Mouse (Mus musculus) heart, postnatal 0 days (tissue): ENCODE data around the gene Resf1. TPM values are rescaled to one million over a fixed set of nuclear protein-coding genes. Genes with fewer than 3 reads are reported as not detected.
"Not testable (repeated sequence)": the region's sequence is repeated elsewhere in the genome, so short reads cannot be mapped to it uniquely, and the experiment has no call there.

ENCODE experiments used
- ATAC-seq: fragments of 200-750 bp; cut with Nextera tagmentation; 2 replicates; pipeline ENCODE4 v1.8.0; 2017; ENCODE audit warnings: low read depth, moderate number of reproducible peaks, moderate library complexity; ENCODE audit not compliant: insufficient read depth
- DNase-seq: peaks from one replicate; pipeline ENCODE4 v3.0.0-alpha.2; 2016; ENCODE audit warnings: low spot score
- H3K27ac ChIP-seq: fragments of 300-500 bp; sonication (generic); 2 replicates; pipeline ENCODE4 v1.5.1; 2014; ENCODE audit warnings: low read depth, mild to moderate bottlenecking
- H3K27me3 ChIP-seq: fragments of 300-500 bp; sonication (generic); 2 replicates; pipeline ENCODE4 v1.6.1; 2014; ENCODE audit warnings: low read length, mixed read lengths; ENCODE audit not compliant: control insufficient read depth, insufficient read depth
- H3K36me3 ChIP-seq: fragments of 300-500 bp; sonication (generic); replicated peaks from 2 replicates; pipeline ENCODE4 v1.6.1; 2014; ENCODE audit warnings: low read length, mixed read lengths; ENCODE audit not compliant: control insufficient read depth, insufficient read depth
- H3K4me1 ChIP-seq: fragments of 300-500 bp; sonication (generic); 2 replicates; pipeline ENCODE4 v1.6.1; 2014; ENCODE audit warnings: antibody characterized with exemption; ENCODE audit not compliant: control insufficient read depth, insufficient read depth
- H3K4me2 ChIP-seq: fragments of 300-500 bp; sonication (generic); 2 replicates; pipeline ENCODE4 v1.6.1; 2014; ENCODE audit warnings: low read depth, mild to moderate bottlenecking, low read length, moderate library complexity
- H3K4me3 ChIP-seq: fragments of 300-500 bp; sonication (generic); 2 replicates; pipeline ENCODE4 v1.5.1; 2014; ENCODE audit warnings: low read depth, low read length
- H3K9ac ChIP-seq: fragments of 300-500 bp; sonication (generic); replicated peaks from 2 replicates; pipeline ENCODE4 v1.6.1; 2014; ENCODE audit warnings: low read depth, low read length, mixed read lengths
- H3K9me3 ChIP-seq: fragments of 300-500 bp; sonication (generic); replicated peaks from 2 replicates; pipeline ENCODE4 v1.6.1; 2016; ENCODE audit warnings: low read length; ENCODE audit not compliant: control insufficient read depth
- CTCF ChIP-seq: IDR thresholded peaks from 2 replicates; pipeline ENCODE4 v1.5.1; 2016; ENCODE audit warnings: antibody characterized with exemption, control low read depth, low read depth
- EP300 ChIP-seq: IDR thresholded peaks from 2 replicates; pipeline ENCODE4 v1.6.1; 2016; ENCODE audit warnings: antibody characterized with exemption, low read depth
- WGBS: fragments of 180-500 bp; shearing (Covaris S2); extraction: QIAGEN DNeasy Blood & Tissue Kit; methylation state at CpG from one replicate; pipeline ENCODE4 v1.1.7; 2014; 5-methylcytosine and 5-hydroxymethylcytosine counted together
- polyA plus RNA-seq: library from polyadenylated mRNA; unstranded; fragments of >200 nt; fragmentation: Nextera tagmentation; extraction: Ambion mirVana; gene quantifications from 2 replicates; pipeline ENCODE4 v1.2.1, GENCODE M21; 2015
- total RNA-seq: library from RNA; depleted of rRNA; stranded (reverse); fragments of >200 nt; gene quantifications from 2 replicates; pipeline ENCODE4 v1.2.3, GENCODE M21; 2014; ENCODE audit warnings: low replicate concordance

Resf1 gene
- total and polyA plus RNA-seq, 2 experiments from 2014 or later = 13.6 to 28.0 TPM

DNA sequence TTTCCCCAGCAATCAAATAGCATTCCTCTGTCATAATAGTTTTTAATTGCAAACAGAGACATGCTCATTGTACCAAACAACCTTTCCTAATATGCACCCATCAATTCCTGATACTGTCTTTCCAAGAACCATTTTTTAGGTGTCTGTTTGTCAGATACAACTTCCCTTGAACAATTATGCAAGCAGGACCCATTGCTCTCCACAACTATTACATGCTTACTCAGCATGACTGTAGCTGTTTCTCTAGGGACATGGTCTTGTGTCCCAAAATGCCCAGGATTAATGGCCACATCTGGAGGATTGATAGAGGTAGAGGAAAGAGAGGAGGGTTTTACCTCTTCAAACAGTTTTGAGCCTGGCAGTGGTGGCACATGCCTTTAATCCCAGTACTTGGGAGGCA is 35.2 kb downstream of the Resf1 start:
- H3K9me3 ChIP-seq = no peaks in the 10 kb centered on the region; the same call in 1 of the 2 replicates
- DNase-seq = no peak
- H3K4me1 ChIP-seq = peaks cover 6% of the 10 kb centered on the region
- H3K4me3 ChIP-seq = no peak overlapping the region
- TF ChIP-seq EP300 (no peak), CTCF (no peak)
- H3K27ac ChIP-seq = no peak overlapping the region
- no peak for ATAC-seq
- H3K9ac ChIP-seq = no peak overlapping the region
- H3K27me3 ChIP-seq = no peaks in the 10 kb centered on the region
- H3K4me2 ChIP-seq = no peak overlapping the region
- no peaks in the 10 kb centered on the region for H3K36me3 ChIP-seq

DNA sequence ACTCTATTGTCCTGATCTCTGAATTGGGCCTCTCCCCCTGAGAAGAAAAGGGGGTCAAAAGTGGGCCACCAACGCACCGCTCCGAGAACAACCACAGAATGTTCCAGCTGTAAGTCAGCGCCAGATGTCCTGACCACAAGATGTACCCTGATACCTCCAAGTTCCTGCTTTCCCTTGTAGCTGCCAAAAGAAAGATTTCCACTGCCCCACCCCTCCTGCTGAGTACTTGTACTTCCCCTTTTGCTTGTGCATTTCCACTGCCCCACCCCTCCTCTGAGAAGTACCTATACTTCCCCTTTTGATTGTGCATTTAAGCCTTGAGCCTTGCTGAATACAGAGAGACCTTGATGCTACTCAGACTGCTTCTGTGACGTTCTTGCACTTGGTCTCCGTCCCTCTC is 39.0 kb downstream of the Resf1 start:
- not testable (repeated sequence) for H3K9ac ChIP-seq, H3K4me2 ChIP-seq, H3K4me1 ChIP-seq, DNase-seq, H3K4me3 ChIP-seq, H3K36me3 ChIP-seq, H3K27me3 ChIP-seq, H3K27ac ChIP-seq, H3K9me3 ChIP-seq, ATAC-seq
- WGBS = 81% methylated on average over 6 of the region's 6 CpGs

DNA sequence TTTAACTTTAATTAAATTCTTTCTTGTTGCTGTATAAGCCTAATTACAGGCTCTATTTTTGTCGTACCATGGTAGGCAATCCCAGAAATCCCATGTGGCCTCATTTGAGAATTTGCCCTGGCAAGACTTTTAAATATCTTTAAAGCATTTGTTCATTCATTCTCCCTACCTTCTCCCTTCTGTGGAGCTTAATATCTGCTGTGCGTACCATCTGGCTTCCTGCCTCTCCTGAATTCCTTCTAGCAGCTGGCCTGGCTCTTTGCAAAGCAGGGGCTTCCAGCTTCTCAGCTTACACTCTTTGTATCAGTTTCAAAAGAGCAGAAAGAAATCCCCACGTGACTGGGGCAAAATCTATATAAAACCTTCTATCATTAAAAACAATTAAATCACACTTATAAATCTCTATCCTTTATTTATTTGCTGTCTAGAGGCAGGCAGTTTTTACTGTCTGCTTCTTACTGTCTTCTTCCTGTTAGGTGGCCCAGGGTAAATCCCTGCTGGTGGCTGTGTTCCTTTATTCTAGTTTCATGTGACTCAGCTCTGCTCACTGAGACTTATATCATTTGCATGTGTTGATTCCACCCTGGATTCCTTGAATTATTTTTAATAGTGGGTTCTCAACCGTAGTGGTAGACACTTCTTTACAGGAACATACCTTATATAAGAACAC is 45.7 kb downstream of the Resf1 start:
- 71% methylated on average over 4 of the region's 4 CpGs for WGBS
- no peak overlapping the region for H3K9ac ChIP-seq
- no peaks in the 10 kb centered on the region for H3K36me3 ChIP-seq
- H3K27me3 ChIP-seq = no peaks in the 10 kb centered on the region
- TF ChIP-seq CTCF = no peak
- TF ChIP-seq EP300 = no peak
- H3K4me3 ChIP-seq = no peak overlapping the region
- H3K4me2 ChIP-seq = no peak overlapping the region
- no peaks in the 10 kb centered on the region for H3K4me1 ChIP-seq
- DNase-seq (no peak), ATAC-seq (no peak)
- no peak overlapping the region for H3K27ac ChIP-seq
- H3K9me3 ChIP-seq = peaks cover 12% of the 10 kb centered on the region; the same call in 1 of the 2 replicates

DNA sequence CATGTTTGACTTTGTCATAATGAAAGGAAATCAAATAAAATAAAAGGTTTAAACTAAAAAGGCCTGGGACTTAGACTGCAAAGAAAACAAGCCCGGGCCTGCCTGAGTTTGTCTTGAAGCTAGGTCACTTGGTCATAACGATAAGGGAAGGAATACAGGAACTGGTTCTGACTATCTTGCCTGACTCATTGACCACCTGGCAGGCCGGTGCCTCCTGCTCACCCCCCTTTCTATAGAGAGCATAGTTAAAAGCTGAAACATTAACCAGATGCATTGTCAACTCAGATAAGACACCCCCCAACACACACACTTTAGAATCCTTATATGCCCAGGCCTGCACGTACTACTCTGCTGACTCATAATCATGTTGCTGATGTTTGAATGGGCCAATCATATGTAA is 46.6 kb downstream of the Resf1 start:
- 29% methylated on average over 4 of the region's 4 CpGs for WGBS
- peaks cover 12% of the 10 kb centered on the region; the same call in 1 of the 2 replicates for H3K9me3 ChIP-seq
- not testable (repeated sequence) for H3K27ac ChIP-seq, H3K36me3 ChIP-seq, H3K4me3 ChIP-seq, H3K27me3 ChIP-seq, H3K4me2 ChIP-seq, DNase-seq, H3K9ac ChIP-seq, H3K4me1 ChIP-seq, ATAC-seq

DNA sequence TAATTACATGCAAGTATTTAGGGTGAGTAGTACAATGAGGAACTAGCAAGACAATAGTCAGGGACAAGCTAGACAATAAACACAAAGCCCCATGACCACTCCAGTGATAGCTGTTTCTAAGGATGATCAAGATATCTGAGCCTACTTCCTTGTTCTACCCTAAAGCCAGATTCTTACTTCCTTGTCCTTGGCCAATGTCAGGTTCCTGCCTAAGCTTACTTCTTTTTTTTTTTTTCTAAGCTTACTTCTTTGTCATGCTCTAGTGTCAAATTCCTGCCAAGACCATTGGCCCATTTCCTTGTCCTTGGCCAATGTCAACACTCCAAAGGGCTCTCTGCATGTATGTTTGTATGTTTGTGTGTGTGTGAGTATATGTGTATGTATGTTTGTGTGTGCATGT is 47.9 kb downstream of the Resf1 start:
- peaks cover 8% of the 10 kb centered on the region; the same call in 1 of the 2 replicates for H3K9me3 ChIP-seq
- H3K27me3 ChIP-seq = no peaks in the 10 kb centered on the region
- H3K27ac ChIP-seq = no peak overlapping the region
- no peak overlapping the region for H3K9ac ChIP-seq
- H3K4me1 ChIP-seq = no peaks in the 10 kb centered on the region
- DNase-seq (no peak), ATAC-seq (no peak)
- H3K4me3 ChIP-seq = no peak overlapping the region
- TF ChIP-seq CTCF (no peak), EP300 (no peak)
- H3K36me3 ChIP-seq = no peaks in the 10 kb centered on the region
- H3K4me2 ChIP-seq = no peak overlapping the region

DNA sequence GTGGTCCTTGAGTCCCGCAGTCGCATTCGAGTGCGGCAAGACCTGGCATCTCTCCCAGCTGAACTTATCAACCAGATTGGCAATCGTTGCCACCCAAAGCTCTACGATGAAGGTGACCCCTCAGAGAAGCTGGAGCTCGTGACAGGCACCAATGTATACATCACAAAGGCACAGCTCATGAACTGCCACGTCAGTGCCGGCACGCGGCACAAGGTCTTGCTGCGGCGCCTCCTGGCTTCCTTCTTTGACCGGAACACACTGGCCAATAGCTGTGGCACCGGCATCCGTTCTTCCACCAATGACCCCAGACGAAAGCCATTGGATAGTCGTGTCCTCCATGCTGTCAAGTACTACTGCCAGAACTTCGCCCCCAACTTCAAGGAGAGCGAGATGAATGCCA is 53.3 kb downstream of the Resf1 start:
- H3K4me1 ChIP-seq, H3K9me3 ChIP-seq, H3K4me3 ChIP-seq, DNase-seq, H3K4me2 ChIP-seq, H3K27me3 ChIP-seq, H3K9ac ChIP-seq, ATAC-seq, H3K27ac ChIP-seq, H3K36me3 ChIP-seq: not testable (repeated sequence)
- 92% methylated on average over 19 of the region's 20 CpGs for WGBS

DNA sequence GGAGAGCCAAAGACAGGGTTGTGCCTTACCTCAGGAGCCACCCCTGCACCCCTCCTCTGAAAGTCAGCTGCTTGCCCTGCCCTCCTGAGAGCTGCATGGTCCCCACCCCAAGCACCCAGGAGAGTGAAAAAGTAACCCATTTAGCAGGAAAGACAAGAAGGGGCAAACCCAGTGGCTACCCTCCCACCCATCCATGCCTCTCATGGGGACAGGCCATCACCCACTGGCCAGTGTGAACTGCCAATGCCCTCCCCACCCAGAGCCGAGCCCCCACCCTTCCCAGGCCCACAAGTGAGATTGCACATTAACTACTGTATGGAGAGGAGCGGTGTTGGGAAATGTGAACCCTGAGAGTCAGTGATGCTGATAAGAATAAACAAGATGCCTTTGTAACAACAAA is 56.8 kb downstream of the Resf1 start:
- ATAC-seq = not testable (repeated sequence)
- WGBS = 88% methylated on average over 2 of the region's 2 CpGs

More for the DNA sequence above, 56.8 kb downstream of the Resf1 start:
- H3K4me2 ChIP-seq, H3K27ac ChIP-seq, H3K36me3 ChIP-seq, H3K4me3 ChIP-seq, H3K4me1 ChIP-seq, H3K27me3 ChIP-seq, DNase-seq, H3K9ac ChIP-seq, H3K9me3 ChIP-seq: not testable (repeated sequence)
